Mouse (Mus musculus) cerebellum, adult 2 months (tissue): ENCODE results near the gene Bms1. TPM values are rescaled to one million over a fixed set of nuclear protein-coding genes. Genes with fewer than 3 reads are reported as not detected.

ENCODE experiments used
- DNase-seq, 2 experiments: peaks; one replicate each; pipeline ENCODE4 v3.0.0; 2021
- H3K27ac ChIP-seq: fragments of 200-500 bp; 2 replicates; pipeline ENCODE4 v1.5.1; 2012; ENCODE audit warnings: low read length, control low read depth, inconsistent platforms; ENCODE audit not compliant: insufficient read depth
- H3K27me3 ChIP-seq: fragments of 200-500 bp; 2 replicates; pipeline ENCODE4 v1.6.1; 2012; ENCODE audit warnings: inconsistent platforms, mild to moderate bottlenecking, low read length, moderate library complexity; ENCODE audit not compliant: control insufficient read depth, insufficient read depth
- H3K4me1 ChIP-seq: fragments of 200-500 bp; 2 replicates; pipeline ENCODE4 v1.6.1; 2011; ENCODE audit warnings: low read length; ENCODE audit not compliant: control insufficient read depth, insufficient read depth
- H3K4me3 ChIP-seq: fragments of 200-500 bp; replicated peaks from 2 replicates; pipeline ENCODE3; 2011; ENCODE audit warnings: mild to moderate bottlenecking, low read depth, low read length, control low read depth; ENCODE audit not compliant: insufficient read depth
- CTCF ChIP-seq: fragments of 200-500 bp; IDR thresholded peaks from 2 replicates; pipeline ENCODE4 v1.5.1; 2011; ENCODE audit warnings: low read depth, mild to moderate bottlenecking, control low read depth, low read length, moderate library complexity, borderline replicate concordance; ENCODE audit not compliant: insufficient read depth
- POLR2A ChIP-seq: fragments of 200-500 bp; IDR thresholded peaks from 2 replicates; pipeline ENCODE4 v1.6.1; 2011; ENCODE audit warnings: low read length, control low read depth, borderline replicate concordance; ENCODE audit not compliant: insufficient read depth
- WGBS: fragments of 180-500 bp; shearing (Covaris S2); methylation state at CpG from one replicate; pipeline ENCODE4 v1.1.7; 2018; 5-methylcytosine and 5-hydroxymethylcytosine counted together
- polyA plus RNA-seq: library from polyadenylated mRNA; depleted of rRNA; stranded (reverse); fragments of >200 nt; gene quantifications from 2 replicates; pipeline ENCODE4 v1.2.3, GENCODE M21; 2012

Bms1 gene
- polyA plus RNA-seq, 1 experiment = 19.5 TPM

DNA sequence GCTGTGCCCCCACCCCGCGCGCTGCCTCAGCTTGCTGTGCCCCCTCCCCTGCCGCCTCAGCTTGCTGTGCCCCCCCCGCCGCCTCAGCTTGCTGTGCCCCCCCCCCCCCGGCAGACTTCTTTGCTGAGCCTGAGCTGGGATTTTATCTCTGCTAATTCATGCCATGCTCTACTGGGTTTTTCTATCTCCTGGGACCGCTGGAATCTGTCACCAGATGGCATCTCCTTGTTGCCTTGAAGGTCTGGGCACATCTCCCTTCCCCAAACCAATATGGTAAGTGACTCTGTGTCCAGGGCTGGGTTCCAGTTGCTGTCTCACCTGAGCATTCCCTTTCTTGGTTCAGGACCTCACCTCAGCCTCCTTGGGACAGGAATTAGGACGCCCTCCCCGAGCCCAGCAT is 41.7 kb downstream of the Bms1 start:
- 15% methylated on average over 10 of the region's 10 CpGs for WGBS
- H3K27me3 ChIP-seq = no peaks in the 10 kb centered on the region
- H3K4me3 ChIP-seq = no peak overlapping the region
- TF ChIP-seq POLR2A (no peak), CTCF (no peak)
- DNase-seq = peak in 1 of 2 experiments; percentile 9
- no peak overlapping the region for H3K27ac ChIP-seq
- H3K4me1 ChIP-seq = peaks cover 3% of the 10 kb centered on the region

DNA sequence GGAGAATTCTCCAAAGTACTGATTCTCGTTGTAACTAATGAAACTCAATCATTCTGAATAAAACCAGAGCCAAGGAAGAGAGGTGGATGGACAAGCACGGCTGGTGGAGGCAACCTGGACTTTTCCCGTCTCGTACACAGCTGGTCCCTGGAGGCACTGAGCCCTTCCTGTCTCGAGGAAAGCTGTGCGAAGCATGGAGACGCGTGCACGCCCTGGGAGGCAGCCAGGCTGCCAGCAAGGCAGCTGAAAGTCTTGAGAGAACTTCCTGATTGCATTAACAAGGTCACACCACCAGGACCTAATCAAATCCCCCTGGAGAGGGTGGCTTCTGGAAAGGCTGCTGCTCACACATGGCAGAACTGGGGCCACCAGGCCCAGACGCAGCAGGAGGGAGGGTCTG is 43.3 kb downstream of the Bms1 start:
- TF ChIP-seq POLR2A (no peak), CTCF (no peak)
- H3K27me3 ChIP-seq = no peaks in the 10 kb centered on the region
- H3K4me1 ChIP-seq = peaks cover 3% of the 10 kb centered on the region
- no peak overlapping the region for H3K27ac ChIP-seq
- no peak for DNase-seq
- H3K4me3 ChIP-seq = no peak overlapping the region
- WGBS = 39% methylated on average over 10 of the region's 10 CpGs

DNA sequence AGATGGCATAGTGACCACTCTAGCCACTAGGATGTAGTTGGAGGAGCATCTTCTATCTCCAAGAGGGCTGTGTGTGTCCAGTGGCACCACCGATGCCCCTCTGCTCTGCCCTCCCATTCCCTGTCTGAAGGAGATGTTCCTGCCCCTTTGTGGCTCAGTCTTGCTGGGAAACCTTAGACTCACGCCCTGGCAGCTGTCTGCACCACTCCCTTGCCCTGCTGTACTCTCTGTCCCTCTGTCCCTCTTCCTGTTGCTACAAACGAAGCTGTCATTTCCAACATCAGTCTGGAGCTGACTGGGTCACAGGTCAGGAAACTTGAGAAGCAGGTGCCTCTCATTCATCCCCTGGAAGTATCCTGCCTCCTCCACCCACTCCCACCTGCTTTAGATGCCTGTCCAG is 43.8 kb downstream of the Bms1 start:
- DNase-seq = no peak
- WGBS = 58% methylated on average over 3 of the region's 3 CpGs
- no peak overlapping the region for H3K4me3 ChIP-seq

DNA sequence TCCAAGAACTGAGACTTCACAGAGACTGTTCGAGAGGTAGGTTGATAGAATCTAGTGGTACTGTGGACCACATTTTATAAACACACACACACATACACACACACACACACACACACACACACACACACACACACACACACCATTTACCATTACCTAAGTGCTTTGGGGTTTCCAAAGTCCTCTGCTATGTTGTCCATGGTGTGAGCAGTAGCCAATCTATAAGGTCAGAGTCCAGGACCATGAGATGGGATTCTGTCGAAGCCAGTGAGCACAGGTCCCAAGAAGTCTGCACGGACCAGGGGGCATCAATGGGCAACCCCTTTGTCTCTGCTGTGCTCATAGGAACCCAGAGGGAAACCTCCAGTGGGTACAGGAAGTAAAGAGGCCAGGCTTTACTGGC is 44.2 kb downstream of the Bms1 start:
- TF ChIP-seq POLR2A = no peak
- TF ChIP-seq CTCF = no peak
- 84% methylated on average over 3 of the region's 3 CpGs for WGBS
- no peak for DNase-seq
- Histone ChIP-seq H3K27ac (no peak overlapping the region), H3K4me1 (peaks cover 3% of the 10 kb centered on the region), H3K4me3 (no peak overlapping the region), H3K27me3 (no peaks in the 10 kb centered on the region)

More for the DNA sequence above, 43.8 kb downstream of the Bms1 start:
- Histone ChIP-seq H3K4me1 (peaks cover 3% of the 10 kb centered on the region), H3K27me3 (no peaks in the 10 kb centered on the region), H3K27ac (no peak overlapping the region)
- TF ChIP-seq CTCF (no peak), POLR2A (no peak)

DNA sequence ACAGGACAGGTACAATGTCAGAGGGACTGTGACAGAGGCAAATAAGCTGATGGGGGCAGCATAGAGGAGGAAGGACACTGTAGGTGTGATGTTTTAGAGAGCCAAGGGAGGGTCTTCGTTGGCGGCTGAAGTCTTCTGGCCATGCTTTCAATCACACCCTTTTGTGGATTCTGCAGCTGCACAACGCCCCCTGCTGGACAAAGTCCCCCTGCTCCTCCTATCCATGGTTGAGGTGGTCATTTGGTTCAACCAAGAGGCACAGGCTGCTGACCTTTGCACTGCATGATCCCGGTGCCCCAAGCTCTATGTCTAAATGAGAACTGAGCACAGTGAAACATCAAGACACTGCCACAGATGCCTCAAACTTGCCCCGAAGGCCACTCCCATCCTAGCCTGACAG is 46.0 kb downstream of the Bms1 start:
- WGBS = 31% methylated on average over 5 of the region's 5 CpGs
- no peaks in the 10 kb centered on the region for H3K27me3 ChIP-seq
- DNase-seq = peak; percentile 20 to 39
- no peak overlapping the region for H3K4me3 ChIP-seq
- H3K27ac ChIP-seq = no peak overlapping the region
- peaks cover 3% of the 10 kb centered on the region for H3K4me1 ChIP-seq
- TF ChIP-seq POLR2A (no peak), CTCF (peak; percentile 52)

DNA sequence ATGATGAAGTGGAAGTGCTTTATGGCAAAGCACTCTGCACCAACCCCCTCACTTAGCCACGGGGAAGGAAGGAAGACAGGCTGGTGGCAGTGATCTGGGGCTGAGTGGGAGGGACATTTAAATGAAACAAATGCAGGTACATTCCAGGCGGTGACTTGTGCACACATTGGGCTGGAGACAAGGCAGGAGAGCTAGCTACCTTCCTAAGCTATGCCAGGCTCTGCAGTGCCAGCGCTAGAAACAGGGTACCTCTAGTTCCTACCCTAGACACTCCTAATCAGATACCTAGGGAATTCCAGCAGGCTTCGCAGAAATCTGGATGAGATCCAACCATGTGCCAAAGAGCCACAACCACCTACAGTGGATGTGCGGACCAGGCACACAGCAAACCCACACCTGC is 46.5 kb downstream of the Bms1 start:
- Histone ChIP-seq H3K27me3 (no peaks in the 10 kb centered on the region), H3K27ac (no peak overlapping the region), H3K4me1 (peaks cover 2% of the 10 kb centered on the region), H3K4me3 (no peak overlapping the region)
- WGBS = 39% methylated on average over 5 of the region's 5 CpGs
- TF ChIP-seq CTCF (no peak), POLR2A (no peak)
- DNase-seq = no peak

DNA sequence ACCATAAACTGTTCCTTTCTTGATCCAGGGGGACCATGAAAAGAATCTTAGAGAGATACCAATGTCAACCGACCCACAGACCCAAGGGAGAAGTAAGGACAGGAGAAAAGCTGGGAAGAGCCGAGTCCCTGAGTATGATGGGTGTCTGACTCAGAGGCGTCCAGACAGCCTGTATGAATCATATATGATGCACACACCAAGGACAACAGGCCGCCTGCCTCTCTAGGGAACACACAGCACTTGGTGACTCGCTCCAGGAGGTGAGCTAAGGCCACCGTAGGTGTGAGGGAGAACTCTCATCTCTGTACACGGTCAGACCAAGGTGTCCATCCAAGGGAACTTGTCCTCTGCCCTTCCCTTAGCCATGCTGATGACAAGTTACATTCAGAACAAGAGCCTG is 51.8 kb downstream of the Bms1 start:
- TF ChIP-seq POLR2A (no peak), CTCF (no peak)
- no peak for DNase-seq
- H3K4me3 ChIP-seq = no peak overlapping the region
- no peaks in the 10 kb centered on the region for H3K27me3 ChIP-seq
- no peak overlapping the region for H3K27ac ChIP-seq
- no peaks in the 10 kb centered on the region for H3K4me1 ChIP-seq
- WGBS = 87% methylated on average over 7 of the region's 7 CpGs

DNA sequence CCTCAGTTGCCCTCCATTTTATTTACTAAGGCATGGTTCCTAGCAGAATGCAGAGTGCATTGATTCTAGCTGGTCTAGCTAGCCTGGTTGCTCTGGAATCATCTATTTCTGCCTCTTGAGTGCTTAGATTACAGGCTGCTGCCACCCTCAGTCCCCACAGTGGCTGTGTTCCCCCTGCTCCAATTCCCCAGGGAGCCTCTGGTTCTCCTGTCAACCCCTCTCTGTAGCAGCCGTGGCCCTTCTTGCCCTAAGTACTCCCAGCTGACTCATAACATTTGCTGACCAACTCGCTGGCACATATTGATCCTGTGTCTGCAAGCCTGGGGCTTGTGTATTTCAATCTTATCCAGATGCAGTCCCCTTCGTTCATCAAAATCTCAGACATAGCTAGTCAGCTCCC is 53.1 kb downstream of the Bms1 start:
- TF ChIP-seq CTCF (no peak), POLR2A (no peak)
- no peaks in the 10 kb centered on the region for H3K4me1 ChIP-seq
- WGBS = 60% methylated on average over 3 of the region's 3 CpGs
- H3K27ac ChIP-seq = no peak overlapping the region
- DNase-seq = no peak
- no peak overlapping the region for H3K4me3 ChIP-seq
- H3K27me3 ChIP-seq = no peaks in the 10 kb centered on the region

DNA sequence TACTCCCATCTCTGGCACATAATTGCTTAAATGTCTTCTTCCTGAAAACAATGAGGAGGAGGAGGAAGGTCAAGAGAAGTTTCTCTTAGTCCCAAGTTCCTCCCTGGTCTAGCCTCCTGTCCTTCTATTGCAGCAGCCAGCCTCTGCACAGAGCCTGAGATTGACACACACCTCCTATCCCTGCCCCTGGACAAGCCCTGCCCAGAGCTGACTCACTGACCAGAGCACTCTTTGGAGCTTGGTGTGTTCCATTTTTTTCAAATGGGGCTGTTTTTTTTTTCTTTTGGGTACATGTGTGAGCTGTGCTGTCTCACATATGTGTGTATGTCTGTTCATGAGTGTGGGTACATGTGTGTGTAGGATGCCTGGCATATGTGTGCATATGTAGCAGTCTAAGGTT is 53.5 kb downstream of the Bms1 start:
- Histone ChIP-seq H3K4me3 (no peak overlapping the region), H3K4me1 (no peaks in the 10 kb centered on the region), H3K27me3 (no peaks in the 10 kb centered on the region), H3K27ac (no peak overlapping the region)
- TF ChIP-seq POLR2A = no peak
- DNase-seq = no peak
